ENCODE assay signal across 13 mouse cellular contexts in the genomic region with DNA sequence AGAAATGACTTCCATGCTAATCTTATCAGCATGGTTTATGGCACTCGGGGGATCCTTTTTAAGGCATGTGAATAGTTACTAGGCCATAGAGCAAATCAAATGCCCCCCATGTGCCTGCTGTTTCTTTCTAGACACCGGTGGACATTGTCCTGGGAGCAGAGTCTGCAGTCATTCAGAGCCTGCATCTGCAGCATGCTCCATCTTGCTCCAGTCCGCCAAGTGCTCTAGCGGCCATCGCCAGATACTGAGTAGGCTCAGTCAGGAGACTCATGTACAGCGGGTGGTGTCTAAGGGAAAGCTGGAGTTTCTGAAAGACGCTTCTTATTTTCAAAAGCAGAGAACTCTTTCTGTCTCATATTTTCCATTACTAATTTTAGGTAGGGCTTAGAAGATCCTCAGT.
"Had no signal": no experiment of that assay in that cellular context is flagged by ENCODE, and none has a peak within 500 bp of the region (broad histone marks: within the 10 kb centered on the region; RNA-seq: fewer than 3 reads in every experiment).

No protein-coding gene starts in this region.

- H3K4me1 ChIP-seq: midbrain, embryonic 13.5 days; midbrain, embryonic 15.5 days; stomach, embryonic 15.5 days had no signal

- DNase-seq: lung, adult 18-20 months; lung, embryonic 14.5 days; lung, postnatal 10 days; lung, postnatal 4 days; right cerebral cortex, postnatal 14 days; thymus, adult 2 months; thymus, postnatal 25 days; thymus, postnatal 4 days had no signal

- H3K27me3 ChIP-seq: midbrain, embryonic 13.5 days; midbrain, embryonic 15.5 days; stomach, embryonic 15.5 days had no signal

- H3K27ac ChIP-seq: midbrain, embryonic 13.5 days; midbrain, embryonic 15.5 days; stomach, embryonic 15.5 days; stomach, postnatal 0 days had no signal

- H3K4me2 ChIP-seq: lung, embryonic 14.5 days; midbrain, embryonic 11.5 days; midbrain, embryonic 13.5 days; midbrain, embryonic 15.5 days; stomach, embryonic 15.5 days had no signal

- H3K4me3 ChIP-seq: midbrain, embryonic 13.5 days; midbrain, embryonic 15.5 days; stomach, embryonic 15.5 days had no signal

- ATAC-seq: midbrain, embryonic 13.5 days; midbrain, embryonic 15.5 days had no signal

- H3K9me3 ChIP-seq: midbrain, embryonic 13.5 days; midbrain, embryonic 15.5 days; stomach, embryonic 15.5 days had no signal

- H3K9ac ChIP-seq: lung, embryonic 14.5 days; midbrain, embryonic 13.5 days; midbrain, embryonic 15.5 days; stomach, embryonic 15.5 days had no signal
